Mouse (Mus musculus) liver, embryonic 14.5 days (tissue): ENCODE data around the gene Asb1. TPM values are rescaled to one million over a fixed set of nuclear protein-coding genes. Genes with fewer than 3 reads are reported as not detected.

Source experiments
- ATAC-seq: fragments of 200-750 bp; cut with Nextera tagmentation; 2 replicates; pipeline ENCODE4 v1.8.0; 2017; ENCODE audit warnings: moderate number of reproducible peaks, mild to moderate bottlenecking, moderate library complexity; ENCODE audit not compliant: insufficient read depth
- DNase-seq, 3 experiments: peaks; one replicate each; pipeline ENCODE4 v3.0.0-alpha.2; 2012 to 2013; ENCODE audit warnings: low read depth in 3 of 3, low spot score in 3 of 3
- H3K27ac ChIP-seq: fragments of 300-500 bp; sonication (generic); 2 replicates; pipeline ENCODE4 v1.5.1; 2014; ENCODE audit warnings: moderate library complexity, mild to moderate bottlenecking, control low read depth, inconsistent platforms
- H3K27me3 ChIP-seq: fragments of 300-500 bp; sonication (generic); 2 replicates; pipeline ENCODE4 v1.6.1; 2014; ENCODE audit warnings: mild to moderate bottlenecking, low read length, moderate library complexity; ENCODE audit not compliant: control insufficient read depth, insufficient read depth
- H3K36me3 ChIP-seq: fragments of 300-500 bp; sonication (generic); replicated peaks from 2 replicates; pipeline ENCODE4 v1.6.1; 2014; ENCODE audit warnings: low read depth; ENCODE audit not compliant: control insufficient read depth, insufficient read depth
- H3K4me1 ChIP-seq, 2 experiments: fragments of 200-500 bp in 1 of 2; fragments of 300-500 bp in 1 of 2; sonication (generic) in 1 of 2; replicated peaks; 2 replicates each; pipeline ENCODE4 v1.6.1; 2012 to 2014; ENCODE audit warnings: antibody characterized with exemption in 1 of 2, inconsistent platforms in 1 of 2, low read length in 1 of 2; ENCODE audit not compliant: control insufficient read depth in 2 of 2, insufficient read depth in 2 of 2
- H3K4me2 ChIP-seq: fragments of 300-500 bp; sonication (generic); 2 replicates; pipeline ENCODE4 v1.6.1; 2014; ENCODE audit warnings: low read depth, mild to moderate bottlenecking, control low read depth, moderate library complexity
- H3K4me3 ChIP-seq, 2 experiments: fragments of 200-500 bp in 1 of 2; fragments of 300-500 bp in 1 of 2; sonication (generic) in 1 of 2; 2 replicates each; pipeline ENCODE4 v1.5.1; 2012 to 2014; ENCODE audit warnings: low read depth in 2 of 2, low read length in 2 of 2, mild to moderate bottlenecking in 2 of 2, control low read depth in 1 of 2, inconsistent platforms in 1 of 2, moderate library complexity in 1 of 2; ENCODE audit not compliant: insufficient read depth in 1 of 2
- H3K9ac ChIP-seq: fragments of 300-500 bp; sonication (generic); replicated peaks from 2 replicates; pipeline ENCODE4 v1.6.1; 2014; ENCODE audit warnings: mild to moderate bottlenecking, control low read depth, moderate library complexity
- H3K9me3 ChIP-seq: fragments of 300-500 bp; sonication (generic); 2 replicates; pipeline ENCODE4 v1.6.1; 2016; ENCODE audit warnings: low read length, mixed read lengths; ENCODE audit not compliant: control insufficient read depth
- CTCF ChIP-seq: IDR thresholded peaks from 2 replicates; pipeline ENCODE4 v1.5.1; 2016; ENCODE audit warnings: antibody characterized with exemption, low read depth, control low read depth
- EP300 ChIP-seq: IDR thresholded peaks from 2 replicates; pipeline ENCODE4 v1.6.1; 2016; ENCODE audit warnings: antibody characterized with exemption, low read depth
- WGBS: fragments of 180-500 bp; shearing (Covaris S2); extraction: QIAGEN DNeasy Blood & Tissue Kit; methylation state at CpG from one replicate; pipeline ENCODE4 v1.1.7; 2014; ENCODE audit not compliant: insufficient replicate concordance; 5-methylcytosine and 5-hydroxymethylcytosine counted together
- polyA plus RNA-seq, 2 experiments: library from polyadenylated mRNA; depleted of rRNA in 1 of 2; stranded (reverse) in 1 of 2; unstranded in 1 of 2; fragments of >200 nt; fragmentation: Nextera tagmentation in 1 of 2; extraction: Ambion mirVana in 1 of 2; gene quantifications; 2 replicates each; pipeline versions ENCODE4 v1.2.1 to v1.2.3; 2012 to 2014

The Asb1 gene
- polyA plus RNA-seq, 2 experiments, result 10.4 to 12.6 TPM

GRCm38 (mm10) chr1:91541042-91541592, 773 bp downstream of the Asb1 start:
- Histone ChIP-seq H3K9me3 (no peaks in the 10 kb centered on the region), H3K27me3 (no peaks in the 10 kb centered on the region), H3K9ac (peak overlapping the region; percentile 97), H3K4me2 (peak overlapping the region; percentile 96), H3K36me3 (peaks cover 15% of the 10 kb centered on the region), H3K27ac (peak overlapping the region; percentile 92), H3K4me1 (peaks cover 60 to 63% of the 10 kb centered on the region in 2 experiments), H3K4me3 (peak overlapping the region; percentile 94 to 97)
- ATAC-seq, result no peak
- WGBS, result 15% methylated on average over 15 of the region's 15 CpGs
- TF ChIP-seq CTCF (no peak), EP300 (no peak)
- no peak for DNase-seq

GRCm38 (mm10) chr1:91543974-91544373, 3.6 kb downstream of the Asb1 start:
- peaks cover 48 to 54% of the 10 kb centered on the region in 2 experiments for H3K4me1 ChIP-seq
- ATAC-seq, result no peak
- peak overlapping the region; percentile 93 for H3K27ac ChIP-seq
- peak overlapping the region; percentile 72 for H3K4me2 ChIP-seq
- DNase-seq, result peak in 1 of 3 experiments; percentile 44
- peak overlapping the region; percentile 58 for H3K9ac ChIP-seq
- peaks cover 43% of the 10 kb centered on the region for H3K36me3 ChIP-seq
- H3K9me3 ChIP-seq, result no peaks in the 10 kb centered on the region
- WGBS, result 45% methylated on average over 4 of the region's 4 CpGs
- TF ChIP-seq EP300, result no peak
- TF ChIP-seq CTCF, result peak; percentile 63
- no peaks in the 10 kb centered on the region for H3K27me3 ChIP-seq
- peak overlapping the region; percentile 35 to 49; a peak in 3 of 4 replicates for H3K4me3 ChIP-seq

- Histone ChIP-seq H3K36me3 (peaks cover 52% of the 10 kb centered on the region), H3K27ac (peak overlapping the region; percentile 93), H3K4me2 (peak overlapping the region; percentile 72), H3K4me1 (peaks cover 39 to 48% of the 10 kb centered on the region in 2 experiments), H3K4me3 (peak overlapping the region; percentile 17 to 28; a peak in 2 of 4 replicates), H3K9me3 (no peaks in the 10 kb centered on the region), H3K27me3 (no peaks in the 10 kb centered on the region), H3K9ac (peak overlapping the region; percentile 38; the same call in 1 of the 2 replicates)
- DNase-seq (peak in 2 of 3 experiments; percentile 53 to 54), ATAC-seq (peak; percentile 10; the same call in 1 of the 2 replicates)
- 51% methylated on average over 1 of the region's 1 CpGs for WGBS
- TF ChIP-seq EP300, result no peak
- TF ChIP-seq CTCF, result no peak
These were observed 4.9 kb downstream of the Asb1 start for GRCm38 (mm10) chr1:91545226-91545625.

- peaks cover 65% of the 10 kb centered on the region for H3K36me3 ChIP-seq
- DNase-seq, result no peak
- H3K4me2 ChIP-seq, result no peak overlapping the region
- TF ChIP-seq EP300 (no peak), CTCF (no peak)
- 93% methylated on average over 5 of the region's 5 CpGs for WGBS
- H3K9ac ChIP-seq, result no peak overlapping the region
- no peaks in the 10 kb centered on the region for H3K9me3 ChIP-seq
- peaks cover 27 to 37% of the 10 kb centered on the region in 2 experiments for H3K4me1 ChIP-seq
- ATAC-seq, result no peak
- H3K27me3 ChIP-seq, result no peaks in the 10 kb centered on the region
- no peak overlapping the region for H3K4me3 ChIP-seq
- H3K27ac ChIP-seq, result no peak overlapping the region
These were observed 7.2 kb downstream of the Asb1 start for GRCm38 (mm10) chr1:91547567-91547966.

- Histone ChIP-seq H3K9ac (no peak overlapping the region), H3K4me2 (no peak overlapping the region), H3K4me3 (no peak overlapping the region), H3K27me3 (no peaks in the 10 kb centered on the region), H3K4me1 (peaks cover 19 to 28% of the 10 kb centered on the region in 2 experiments), H3K9me3 (no peaks in the 10 kb centered on the region), H3K36me3 (peaks cover 76% of the 10 kb centered on the region), H3K27ac (no peak overlapping the region)
- no peak for TF ChIP-seq EP300
- TF ChIP-seq CTCF, result no peak
- WGBS, result 70% methylated on average over 2 of the region's 2 CpGs
- DNase-seq, result no peak
- ATAC-seq, result no peak
These were observed 8.7 kb downstream of the Asb1 start for GRCm38 (mm10) chr1:91549073-91549472.
